Mouse (Mus musculus) forebrain, embryonic 15.5 days (tissue): ENCODE measurements around the gene Gm14496. TPM values are rescaled to one million over a fixed set of nuclear protein-coding genes. Genes with fewer than 3 reads are reported as not detected.
A peak's percentile ranks its signal among the peaks of the same experiment; 100 is the strongest.
"Not testable (repeated sequence)": the region's sequence is repeated elsewhere in the genome, so short reads cannot be mapped to it uniquely, and the experiment has no call there.

ENCODE experiments used
- ATAC-seq: fragments of 200-750 bp; cut with Nextera tagmentation; replicated peaks from 2 replicates; pipeline ENCODE4 v1.8.0; 2017; ENCODE audit warnings: mild to moderate bottlenecking, moderate TSS enrichment, moderate library complexity
- H3K27ac ChIP-seq: fragments of 300-500 bp; sonication (generic); replicated peaks from 2 replicates; pipeline ENCODE4 v1.5.1; 2015; ENCODE audit warnings: mild to moderate bottlenecking, inconsistent platforms
- H3K27me3 ChIP-seq: fragments of 300-500 bp; sonication (generic); 2 replicates; pipeline ENCODE4 v1.6.1; 2015; ENCODE audit warnings: inconsistent platforms
- H3K36me3 ChIP-seq: fragments of 300-500 bp; sonication (generic); 2 replicates; pipeline ENCODE4 v1.6.1; 2015; ENCODE audit warnings: mild to moderate bottlenecking, inconsistent platforms
- H3K4me1 ChIP-seq: fragments of 300-500 bp; sonication (generic); 2 replicates; pipeline ENCODE4 v1.6.1; 2015; ENCODE audit warnings: inconsistent platforms
- H3K4me2 ChIP-seq: fragments of 300-500 bp; sonication (generic); replicated peaks from 2 replicates; pipeline ENCODE4 v1.6.1; 2015; ENCODE audit warnings: mild to moderate bottlenecking, inconsistent platforms
- H3K4me3 ChIP-seq: fragments of 300-500 bp; sonication (generic); 2 replicates; pipeline ENCODE4 v1.5.1; 2015; ENCODE audit warnings: mild to moderate bottlenecking, inconsistent platforms
- H3K9ac ChIP-seq: fragments of 300-500 bp; sonication (generic); replicated peaks from 2 replicates; pipeline ENCODE4 v1.6.1; 2015; ENCODE audit warnings: mild to moderate bottlenecking, inconsistent platforms
- H3K9me3 ChIP-seq: fragments of 300-500 bp; sonication (generic); 2 replicates; pipeline ENCODE4 v1.6.1; 2016; ENCODE audit warnings: inconsistent platforms
- WGBS: fragments of 180-500 bp; shearing (Covaris S2); methylation state at CpG from one replicate; pipeline ENCODE4 v1.1.7; 2015; ENCODE audit warnings: mixed read lengths; 5-methylcytosine and 5-hydroxymethylcytosine counted together
- polyA plus RNA-seq: library from polyadenylated mRNA; unstranded; fragments of >200 nt; fragmentation: Nextera tagmentation; extraction: Ambion mirVana; gene quantifications from 2 replicates; pipeline ENCODE4 v1.2.1, GENCODE M21; 2015

Gene Gm14496
- not detected in 2 replicates for polyA plus RNA-seq

GRCm38 (mm10) chr2:181990829-181991228 is at the start of gene Gm14496:
Gene Gm14496 (plus strand): TSS chr2:181991129.
- no peaks in the 10 kb centered on the region for H3K9me3 ChIP-seq
- H3K4me3 ChIP-seq: no peak within 1 kb of the TSS
- H3K9ac ChIP-seq: no peak within 1 kb of the TSS
- no peaks in the 10 kb centered on the region for H3K27me3 ChIP-seq
- H3K4me2 ChIP-seq: no peak within 1 kb of the TSS
- H3K4me1 ChIP-seq: no peaks in the 10 kb centered on the region
- no peak within 1 kb of the TSS for H3K27ac ChIP-seq
- ATAC-seq: no peak
- no peaks in the 10 kb centered on the region for H3K36me3 ChIP-seq
- WGBS: 80% methylated on average over 3 of the region's 3 CpGs

GRCm38 (mm10) chr2:181952747-181953680 is 37.9 kb upstream of the Gm14496 start:
- WGBS: 12% methylated on average over 21 of the region's 21 CpGs
- peak overlapping the region; percentile 47 for H3K4me2 ChIP-seq
- H3K36me3 ChIP-seq, H3K9ac ChIP-seq, H3K27me3 ChIP-seq, H3K9me3 ChIP-seq, H3K27ac ChIP-seq, H3K4me1 ChIP-seq: not testable (repeated sequence)
- peak; percentile 60; the same call in 1 of the 2 replicates for ATAC-seq
- peak overlapping the region; percentile 29 for H3K4me3 ChIP-seq

GRCm38 (mm10) chr2:181968395-181968794 is 22.5 kb upstream of the Gm14496 start:
- H3K4me2 ChIP-seq: no peak overlapping the region
- 78% methylated on average over 7 of the region's 7 CpGs for WGBS
- H3K27ac ChIP-seq: no peak overlapping the region
- no peak overlapping the region for H3K4me3 ChIP-seq
- H3K4me1 ChIP-seq: no peaks in the 10 kb centered on the region
- H3K9ac ChIP-seq: no peak overlapping the region
- no peaks in the 10 kb centered on the region for H3K36me3 ChIP-seq
- ATAC-seq: no peak
- H3K9me3 ChIP-seq: no peaks in the 10 kb centered on the region
- no peaks in the 10 kb centered on the region for H3K27me3 ChIP-seq

GRCm38 (mm10) chr2:181969187-181969586 is 21.7 kb upstream of the Gm14496 start:
- Histone ChIP-seq H3K9me3 (no peaks in the 10 kb centered on the region), H3K36me3 (no peaks in the 10 kb centered on the region), H3K4me2 (no peak overlapping the region), H3K4me1 (no peaks in the 10 kb centered on the region), H3K27ac (no peak overlapping the region), H3K9ac (no peak overlapping the region), H3K4me3 (no peak overlapping the region), H3K27me3 (no peaks in the 10 kb centered on the region)
- 97% methylated on average over 2 of the region's 2 CpGs for WGBS
- ATAC-seq: no peak

GRCm38 (mm10) chr2:181981969-181982368 is 9.0 kb upstream of the Gm14496 start:
- not testable (repeated sequence) for H3K27ac ChIP-seq, H3K36me3 ChIP-seq, H3K27me3 ChIP-seq, H3K9ac ChIP-seq, H3K4me3 ChIP-seq, ATAC-seq, H3K4me2 ChIP-seq, H3K9me3 ChIP-seq, H3K4me1 ChIP-seq
- 70% methylated on average over 7 of the region's 7 CpGs for WGBS

Other genes starting within 250 kb of the Gm14496 start
- 26.7 and 30.7 TPM in 2 replicates for gene Myt1, start 227.8 kb upstream of the Gm14496 start, polyA plus RNA-seq
- 45.8 and 48.3 TPM in 2 replicates for gene Pcmtd2, start 153.3 kb upstream of the Gm14496 start, polyA plus RNA-seq
- 104 and 106 TPM in 2 replicates for gene Polr3k, start 126.8 kb upstream of the Gm14496 start, polyA plus RNA-seq